Mouse (Mus musculus) liver, adult 2 months (tissue): Measurements from ENCODE around the gene 1700029P11Rik. TPM values are rescaled to one million over a fixed set of nuclear protein-coding genes. Genes with fewer than 3 reads are reported as not detected.
A peak's percentile ranks its signal among the peaks of the same experiment; 100 is the strongest.

Experiments
- DNase-seq: peaks from one replicate; pipeline ENCODE4 v3.0.0-alpha.2; 2011; ENCODE audit warnings: low read depth, low spot score; ENCODE audit errors: extremely low read depth
- H3K27ac ChIP-seq: fragments of 200-500 bp; replicated peaks from 2 replicates; pipeline ENCODE4 v1.5.1; 2012; ENCODE audit warnings: low read depth, mild to moderate bottlenecking, control low read depth, inconsistent platforms, low read length; ENCODE audit not compliant: insufficient read depth
- H3K27me3 ChIP-seq: fragments of 200-500 bp; 2 replicates; pipeline ENCODE4 v1.6.1; 2012; ENCODE audit warnings: mild to moderate bottlenecking, moderate library complexity, low read length, inconsistent platforms; ENCODE audit not compliant: control insufficient read depth, insufficient read depth
- H3K36me3 ChIP-seq: fragments of 200-500 bp; 2 replicates; pipeline ENCODE4 v1.6.1; 2012; ENCODE audit warnings: low read length, inconsistent platforms; ENCODE audit not compliant: control insufficient read depth, insufficient read depth
- H3K4me1 ChIP-seq: fragments of 200-500 bp; 2 replicates; pipeline ENCODE4 v1.6.1; 2011; ENCODE audit warnings: low read length; ENCODE audit not compliant: control insufficient read depth, insufficient read depth
- H3K4me3 ChIP-seq: fragments of 200-500 bp; 2 replicates; pipeline ENCODE4 v1.5.1; 2011; ENCODE audit warnings: low read depth, mild to moderate bottlenecking, control low read depth, low read length, moderate library complexity; ENCODE audit not compliant: insufficient read depth
- H3K79me2 ChIP-seq: fragments of 200-500 bp; 2 replicates; pipeline ENCODE4 v1.6.1; 2012; ENCODE audit warnings: inconsistent platforms, mild to moderate bottlenecking, low read length, moderate library complexity; ENCODE audit not compliant: control insufficient read depth, insufficient read depth
- H3K9ac ChIP-seq: fragments of 200-500 bp; 2 replicates; pipeline ENCODE4 v1.6.1; 2012; ENCODE audit warnings: low read depth, mild to moderate bottlenecking, control low read depth, inconsistent platforms, low read length
- CTCF ChIP-seq: fragments of 200-500 bp; IDR thresholded peaks from 2 replicates; pipeline ENCODE4 v1.5.1; 2011; ENCODE audit warnings: low read depth, low read length, control low read depth
- POLR2A ChIP-seq: fragments of 200-500 bp; IDR thresholded peaks from 2 replicates; pipeline ENCODE4 v1.6.1; 2011; ENCODE audit warnings: low read length, control low read depth; ENCODE audit not compliant: insufficient read depth; ENCODE audit errors: extremely low read depth
- WGBS: fragments of 180-500 bp; shearing (Covaris S2); methylation state at CpG from one replicate; pipeline ENCODE4 v1.1.7; 2018; 5-methylcytosine and 5-hydroxymethylcytosine counted together
- polyA plus RNA-seq: library from polyadenylated mRNA; depleted of rRNA; stranded (reverse); fragments of >200 nt; gene quantifications from 2 replicates; pipeline ENCODE4 v1.2.3, GENCODE M21; 2012
- total RNA-seq: library from RNA; depleted of rRNA; stranded (reverse); fragments of >200 nt; gene quantifications from 2 replicates; pipeline ENCODE4 v1.2.3, GENCODE M21; 2014

The 1700029P11Rik gene
- total and polyA plus RNA-seq, 2 experiments = not detected

- H3K4me3 ChIP-seq = no peak overlapping the region
- DNase-seq = no peak
- H3K27ac ChIP-seq = no peak overlapping the region
- 72% methylated on average over 1 of the region's 1 CpGs for WGBS
- H3K36me3 ChIP-seq = no peaks in the 10 kb centered on the region
- H3K27me3 ChIP-seq = no peaks in the 10 kb centered on the region
- TF ChIP-seq CTCF (no peak), POLR2A (no peak)
- no peak overlapping the region for H3K9ac ChIP-seq
- no peaks in the 10 kb centered on the region for H3K4me1 ChIP-seq
- no peaks in the 10 kb centered on the region for H3K79me2 ChIP-seq
Measured at GRCm38 (mm10) chr15:81982173-81982572, 1.8 kb downstream of the 1700029P11Rik start.

GRCm38 (mm10) chr15:81985267-81986161 lies 5.2 kb downstream of the 1700029P11Rik start:
- Histone ChIP-seq H3K27ac (no peak overlapping the region), H3K9ac (no peak overlapping the region), H3K4me1 (peaks cover 4% of the 10 kb centered on the region; the same call in 1 of the 2 replicates), H3K4me3 (no peak overlapping the region), H3K36me3 (no peaks in the 10 kb centered on the region), H3K27me3 (no peaks in the 10 kb centered on the region), H3K79me2 (no peaks in the 10 kb centered on the region)
- TF ChIP-seq CTCF (no peak), POLR2A (no peak)
- 61% methylated on average over 2 of the region's 2 CpGs for WGBS
- DNase-seq = no peak

- no peaks in the 10 kb centered on the region for H3K27me3 ChIP-seq
- no peak within 1 kb of the TSS for H3K27ac ChIP-seq
- DNase-seq = no peak
- TF ChIP-seq CTCF (no peak), POLR2A (no peak)
- no peaks in the 10 kb centered on the region for H3K36me3 ChIP-seq
- 83% methylated on average over 3 of the region's 3 CpGs for WGBS
- H3K4me3 ChIP-seq = no peak within 1 kb of the TSS
- H3K79me2 ChIP-seq = no peaks in the 10 kb centered on the region
- no peak within 1 kb of the TSS for H3K9ac ChIP-seq
- H3K4me1 ChIP-seq = peaks cover 4% of the 10 kb centered on the region; the same call in 1 of the 2 replicates
Measured at GRCm38 (mm10) chr15:81987646-81988045, 7.3 kb downstream of the 1700029P11Rik start, which contains the start of gene Xrcc6. TSS of gene Xrcc6 (plus strand) at chr15:81987835.

GRCm38 (mm10) chr15:81989371-81990062 lies 9.2 kb downstream of the 1700029P11Rik start:
- peaks cover 4% of the 10 kb centered on the region; the same call in 1 of the 2 replicates for H3K4me1 ChIP-seq
- peak; percentile 84 for DNase-seq
- H3K79me2 ChIP-seq = no peaks in the 10 kb centered on the region
- no peaks in the 10 kb centered on the region for H3K27me3 ChIP-seq
- H3K4me3 ChIP-seq = no peak overlapping the region
- WGBS = 29% methylated on average over 11 of the region's 11 CpGs
- H3K36me3 ChIP-seq = peaks cover 9% of the 10 kb centered on the region
- peak; percentile 89 for TF ChIP-seq CTCF
- no peak for TF ChIP-seq POLR2A
- H3K27ac ChIP-seq = no peak overlapping the region
- H3K9ac ChIP-seq = no peak overlapping the region

GRCm38 (mm10) chr15:81990549-81990948 lies 10.2 kb downstream of the 1700029P11Rik start:
- TF ChIP-seq CTCF = no peak
- no peak for TF ChIP-seq POLR2A
- peak; percentile 30 for DNase-seq
- H3K4me1 ChIP-seq = peaks cover 4% of the 10 kb centered on the region; the same call in 1 of the 2 replicates
- H3K4me3 ChIP-seq = no peak overlapping the region
- no peak overlapping the region for H3K9ac ChIP-seq
- WGBS = 66% methylated on average over 7 of the region's 7 CpGs
- H3K36me3 ChIP-seq = peaks cover 12% of the 10 kb centered on the region
- no peak overlapping the region for H3K27ac ChIP-seq
- no peaks in the 10 kb centered on the region for H3K27me3 ChIP-seq
- H3K79me2 ChIP-seq = no peaks in the 10 kb centered on the region
